Comparison of ENCODE assay signal across 8 mouse cellular contexts in genomic region chr2:30807147-30807647, GRCm38 (mm10). TPM values are rescaled to one million over a fixed set of nuclear protein-coding genes. Genes with fewer than 3 reads are reported as not detected.
A peak's percentile ranks its signal among the peaks of the same experiment; 100 is the strongest.
DNase-seq lines count a peak whose midpoint lies in the region; ATAC-seq and TF ChIP-seq lines count a peak whose summit lies in the region.

No protein-coding gene starts in this region.

- H3K4me3 ChIP-seq in kidney, embryonic 16.5 days (ENCODE audit: low read length) = peak overlapping the region; percentile 86
- H3K4me3 ChIP-seq in cortical plate, adult 2 months (ENCODE audit: insufficient read depth, low read length) = peak overlapping the region; percentile 84
- peak overlapping the region; percentile 65 for H3K4me3 ChIP-seq in hindbrain, postnatal 0 days (ENCODE audit: low read length)
- H3K4me3 ChIP-seq in midbrain, embryonic 16.5 days (ENCODE audit: low read depth, low read length) = peak overlapping the region; percentile 54

- no peak for DNase-seq in kidney, postnatal 25 days
- DNase-seq in hindbrain, postnatal 0 days (ENCODE audit: low spot score) = no peak
- no peak for DNase-seq in right cerebral cortex, postnatal 25 days
- DNase-seq in kidney, adult 18-20 months = no peak

- no peak for TF ChIP-seq CTCF in cortical plate, adult 2 months (IDR thresholded peaks at IDR 0.05; ENCODE audit: extremely low read depth, insufficient read depth, low read length)
- TF ChIP-seq CTCF in hindbrain, postnatal 0 days (IDR thresholded peaks at IDR 0.05; ENCODE audit: low read depth) = no peak

- peaks cover 31% of the 10 kb centered on the region for H3K4me1 ChIP-seq in kidney, embryonic 16.5 days (ENCODE audit: insufficient read depth, low read length)
- H3K4me1 ChIP-seq in cortical plate, adult 2 months (ENCODE audit: control insufficient read depth, insufficient read depth, low read length) = 0 out of 2 replicates have a peak, but pooled peaks cover 3% of the 10 kb centered on the region
- peaks cover 9% of the 10 kb centered on the region; the same call in 1 of the 2 replicates for H3K4me1 ChIP-seq in hindbrain, postnatal 0 days (ENCODE audit: insufficient read depth, low read length)
- H3K4me1 ChIP-seq in midbrain, embryonic 16.5 days (ENCODE audit: control insufficient read depth, insufficient read depth, low read length) = peaks cover 19% of the 10 kb centered on the region

- H3K36me3 ChIP-seq in kidney, embryonic 16.5 days (ENCODE audit: insufficient read depth, low read length) = no peaks in the 10 kb centered on the region
- no peaks in the 10 kb centered on the region; the same call in 1 of the 2 replicates for H3K36me3 ChIP-seq in hindbrain, postnatal 0 days (ENCODE audit: insufficient read depth, low read length)
- H3K36me3 ChIP-seq in midbrain, embryonic 16.5 days (ENCODE audit: control insufficient read depth, insufficient read depth, low read length) = no peaks in the 10 kb centered on the region

- TF ChIP-seq POLR2A in cortical plate, adult 2 months (IDR thresholded peaks at IDR 0.05; ENCODE audit: extremely low read depth, insufficient read depth, low read length) = 0 out of 2 replicates have a peak, but pooled peaks have one; percentile 38

- 10% methylated on average over 28 of the region's 28 CpGs for WGBS in kidney, embryonic 16.5 days
- WGBS in hindbrain, postnatal 0 days = 7% methylated on average over 28 of the region's 28 CpGs
- WGBS in midbrain, embryonic 16.5 days = 5% methylated on average over 28 of the region's 28 CpGs

- peak overlapping the region; percentile 63 for H3K27ac ChIP-seq in kidney, embryonic 16.5 days (ENCODE audit: low read length)
- no peak overlapping the region for H3K27ac ChIP-seq in cortical plate, adult 2 months (ENCODE audit: insufficient read depth, low read length)
- peak overlapping the region; percentile 86 for H3K27ac ChIP-seq in hindbrain, postnatal 0 days
- H3K27ac ChIP-seq in midbrain, embryonic 16.5 days (ENCODE audit: low read length) = peak overlapping the region; percentile 81

- ATAC-seq in kidney, embryonic 16.5 days (ENCODE audit: low FRiP score, low TSS enrichment) = no peak
- ATAC-seq in hindbrain, postnatal 0 days = peak; percentile 22; the same call in 1 of the 2 replicates
- ATAC-seq in midbrain, embryonic 16.5 days = no peak; the same call in none of the 2 replicates
- no peak for ATAC-seq in cerebellum, adult (ENCODE audit: insufficient number of reproducible peaks, low FRiP score, low TSS enrichment)

- H3K9ac ChIP-seq in kidney, embryonic 16.5 days (replicated peaks; ENCODE audit: low read length) = peak overlapping the region; percentile 66
- peak overlapping the region; percentile 35 for H3K9ac ChIP-seq in hindbrain, postnatal 0 days (replicated peaks; ENCODE audit: low read length)
- H3K9ac ChIP-seq in midbrain, embryonic 16.5 days (ENCODE audit: low read depth, low read length) = peak overlapping the region; percentile 77

- peak overlapping the region; percentile 95 for H3K4me2 ChIP-seq in kidney, embryonic 16.5 days (replicated peaks; ENCODE audit: low read depth, low read length)
- H3K4me2 ChIP-seq in hindbrain, postnatal 0 days (ENCODE audit: low read depth, low read length) = peak overlapping the region; percentile 94
- H3K4me2 ChIP-seq in midbrain, embryonic 16.5 days (ENCODE audit: low read length) = peak overlapping the region; percentile 88

- H3K27me3 ChIP-seq in kidney, embryonic 16.5 days (ENCODE audit: insufficient read depth, low read length) = no peaks in the 10 kb centered on the region
- H3K27me3 ChIP-seq in hindbrain, postnatal 0 days (ENCODE audit: insufficient read depth, low read length) = no peaks in the 10 kb centered on the region
- H3K27me3 ChIP-seq in midbrain, embryonic 16.5 days (ENCODE audit: control insufficient read depth, insufficient read depth, low read depth, low read length) = peaks cover 8% of the 10 kb centered on the region

- no peaks in the 10 kb centered on the region for H3K9me3 ChIP-seq in kidney, embryonic 16.5 days (ENCODE audit: low read length)
- no peaks in the 10 kb centered on the region for H3K9me3 ChIP-seq in hindbrain, postnatal 0 days (ENCODE audit: low read length)
- no peaks in the 10 kb centered on the region for H3K9me3 ChIP-seq in midbrain, embryonic 16.5 days (replicated peaks; ENCODE audit: control insufficient read depth, low read length, poor library complexity, severe bottlenecking)

RNA-seq across cellular contexts. Expression of gene Ntmt1, which starts 0.4 kb away (rescaled TPM):
- 92.9 and 94.9 TPM in 2 replicates for polyA plus RNA-seq in kidney, embryonic 16.5 days (2015; fragmentation: Nextera tagmentation; extraction: Ambion mirVana)
- polyA plus RNA-seq in cortical plate, adult 2 months (2012; rRNA removed) = 47.1 TPM in 2 replicates
- 79.5 and 96.3 TPM in 2 replicates for total RNA-seq in hindbrain, postnatal 0 days (2014; rRNA removed)
- 95.9 and 99.6 TPM in 2 replicates for polyA plus RNA-seq in hindbrain, postnatal 0 days (2015; fragmentation: Nextera tagmentation; extraction: Ambion mirVana)
- 105 and 109 TPM in 2 replicates for polyA plus RNA-seq in midbrain, embryonic 16.5 days (2015; fragmentation: Nextera tagmentation; extraction: Ambion mirVana)

RNA-seq across cellular contexts. Expression of gene 1700001O22Rik, which starts 3.7 kb away (rescaled TPM):
- polyA plus RNA-seq in kidney, embryonic 16.5 days (2015; fragmentation: Nextera tagmentation; extraction: Ambion mirVana) = 5.1 and 5.2 TPM in 2 replicates
- 13.5 and 17.5 TPM in 2 replicates for polyA plus RNA-seq in cortical plate, adult 2 months (2012; rRNA removed)
- 0.75 and 2.4 TPM in 2 replicates for total RNA-seq in hindbrain, postnatal 0 days (2014; rRNA removed)
- polyA plus RNA-seq in hindbrain, postnatal 0 days (2015; fragmentation: Nextera tagmentation; extraction: Ambion mirVana) = 1.8 and 2.6 TPM in 2 replicates
- 0.99 and 2.1 TPM in 2 replicates for polyA plus RNA-seq in midbrain, embryonic 16.5 days (2015; fragmentation: Nextera tagmentation; extraction: Ambion mirVana)

RNA-seq across cellular contexts. Expression of gene Asb6, which starts 22.9 kb away (rescaled TPM):
- polyA plus RNA-seq in kidney, embryonic 16.5 days (2015; fragmentation: Nextera tagmentation; extraction: Ambion mirVana) = 39.0 and 42.7 TPM in 2 replicates
- polyA plus RNA-seq in cortical plate, adult 2 months (2012; rRNA removed) = 44.1 and 45.8 TPM in 2 replicates
- total RNA-seq in hindbrain, postnatal 0 days (2014; rRNA removed) = 49.1 and 53.5 TPM in 2 replicates
- polyA plus RNA-seq in hindbrain, postnatal 0 days (2015; fragmentation: Nextera tagmentation; extraction: Ambion mirVana) = 36.6 and 37.4 TPM in 2 replicates
- 41.7 and 48.0 TPM in 2 replicates for polyA plus RNA-seq in midbrain, embryonic 16.5 days (2015; fragmentation: Nextera tagmentation; extraction: Ambion mirVana)

RNA-seq across cellular contexts. Expression of gene Prrx2, which starts 27.6 kb away (rescaled TPM):
- 7.7 and 8.0 TPM in 2 replicates for polyA plus RNA-seq in kidney, embryonic 16.5 days (2015; fragmentation: Nextera tagmentation; extraction: Ambion mirVana)
- 2.3 and 2.7 TPM in 2 replicates for polyA plus RNA-seq in cortical plate, adult 2 months (2012; rRNA removed)
- 6.7 and 7.2 TPM in 2 replicates for total RNA-seq in hindbrain, postnatal 0 days (2014; rRNA removed)
- 5.0 and 5.6 TPM in 2 replicates for polyA plus RNA-seq in hindbrain, postnatal 0 days (2015; fragmentation: Nextera tagmentation; extraction: Ambion mirVana)
- 1.8 and 2.4 TPM in 2 replicates for polyA plus RNA-seq in midbrain, embryonic 16.5 days (2015; fragmentation: Nextera tagmentation; extraction: Ambion mirVana)
